Mouse (Mus musculus) thymus, adult 2 months (tissue): ENCODE data around the gene Vtcn1. TPM values are rescaled to one million over a fixed set of nuclear protein-coding genes. Genes with fewer than 3 reads are reported as not detected.

Experiments
- DNase-seq: peaks from one replicate; pipeline ENCODE4 v3.0.0; 2021
- H3K27ac ChIP-seq: fragments of 200-500 bp; 2 replicates; pipeline ENCODE4 v1.5.1; 2012; ENCODE audit warnings: low read length, control low read depth; ENCODE audit not compliant: control insufficient read depth, insufficient read depth
- H3K27me3 ChIP-seq: fragments of 200-500 bp; 2 replicates; pipeline ENCODE4 v1.6.1; 2012; ENCODE audit warnings: mild to moderate bottlenecking, low read length, moderate library complexity, mixed read lengths; ENCODE audit not compliant: control insufficient read depth, insufficient read depth
- H3K36me3 ChIP-seq: fragments of 200-500 bp; 2 replicates; pipeline ENCODE4 v1.6.1; 2012; ENCODE audit warnings: mild to moderate bottlenecking, low read length, moderate library complexity; ENCODE audit not compliant: control insufficient read depth, insufficient read depth
- H3K4me1 ChIP-seq: fragments of 200-500 bp; replicated peaks from 2 replicates; pipeline ENCODE4 v1.6.1; 2012; ENCODE audit warnings: low read length; ENCODE audit not compliant: control insufficient read depth, insufficient read depth
- H3K4me3 ChIP-seq: fragments of 200-500 bp; 2 replicates; pipeline ENCODE4 v1.5.1; 2012; ENCODE audit warnings: mild to moderate bottlenecking, low read length, control low read depth, moderate library complexity; ENCODE audit not compliant: control insufficient read depth, insufficient read depth
- CTCF ChIP-seq: fragments of 200-500 bp; IDR thresholded peaks from 2 replicates; pipeline ENCODE4 v1.5.1; 2012; ENCODE audit warnings: mild to moderate bottlenecking, control low read depth, low read length, moderate library complexity, borderline replicate concordance; ENCODE audit not compliant: control insufficient read depth, poor library complexity, insufficient read depth; ENCODE audit errors: extremely low read depth
- POLR2A ChIP-seq: fragments of 200-500 bp; IDR thresholded peaks from 2 replicates; pipeline ENCODE4 v1.6.1; 2012; ENCODE audit warnings: mild to moderate bottlenecking, low read length, control low read depth, moderate library complexity; ENCODE audit not compliant: control insufficient read depth, poor library complexity, insufficient read depth; ENCODE audit errors: extremely low read depth
- WGBS: fragments of 180-500 bp; shearing (Covaris S2); methylation state at CpG from one replicate; pipeline ENCODE4 v1.1.7; 2018; 5-methylcytosine and 5-hydroxymethylcytosine counted together
- polyA plus RNA-seq: library from polyadenylated mRNA; depleted of rRNA; stranded (reverse); fragments of >200 nt; gene quantifications from 2 replicates; pipeline ENCODE4 v1.2.3, GENCODE M21; 2012

Gene Vtcn1
- polyA plus RNA-seq, 1 experiment = 0.11 TPM

GRCm38 (mm10) chr3:100796571-100796970, 28.7 kb upstream of the Vtcn1 start:
- TF ChIP-seq POLR2A = no peak

DNA sequence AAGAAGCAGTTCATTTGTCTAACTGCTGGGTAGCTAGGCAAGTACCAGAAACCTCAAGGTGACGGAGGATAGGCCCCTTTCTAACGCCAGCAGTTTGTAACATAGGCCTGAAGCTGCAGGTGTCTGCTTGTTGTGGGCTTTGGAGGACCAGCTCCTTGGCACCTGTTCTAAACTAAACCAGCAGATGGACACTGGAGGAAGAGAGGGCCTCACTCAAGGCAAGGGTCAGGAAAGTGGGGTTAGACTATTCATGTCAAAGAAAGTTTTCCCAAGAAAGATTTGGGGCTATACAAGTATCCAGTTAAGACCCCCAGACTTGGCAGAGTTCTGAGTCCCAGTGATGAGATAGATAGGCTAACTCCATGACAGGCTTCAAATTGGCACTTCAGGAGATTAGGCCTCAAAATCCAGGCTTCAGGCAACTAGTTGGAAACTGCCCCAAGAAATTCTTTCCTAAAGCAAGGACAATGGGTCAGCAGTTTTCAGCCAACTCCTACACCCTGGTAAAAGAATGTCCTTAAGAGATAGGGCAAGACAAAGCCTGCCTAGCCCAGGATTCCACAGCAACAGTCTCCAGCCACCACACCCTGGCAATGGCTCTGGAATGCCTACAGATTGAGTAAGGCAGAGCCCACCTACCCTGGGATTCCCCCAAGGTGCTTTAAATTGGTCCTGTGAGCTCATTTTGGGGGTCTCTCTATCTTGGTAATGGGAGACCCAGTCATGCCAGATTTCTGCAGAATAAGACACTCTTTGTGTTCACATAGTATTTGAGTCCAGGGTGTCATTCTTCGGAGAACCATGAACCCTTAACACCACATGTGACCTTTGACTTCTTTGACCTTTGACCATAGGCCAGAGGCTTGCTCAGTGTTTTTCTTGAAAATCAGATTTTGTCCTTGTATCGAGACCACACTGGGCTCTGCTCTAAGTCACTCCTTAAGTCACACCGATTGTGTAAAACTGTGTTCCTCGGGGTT, 27.8 kb upstream of the Vtcn1 start:
- peak overlapping the region; percentile 53 for H3K27ac ChIP-seq
- peaks cover 31% of the 10 kb centered on the region for H3K4me1 ChIP-seq
- 71% methylated on average over 6 of the region's 6 CpGs for WGBS
- H3K27me3 ChIP-seq = no peaks in the 10 kb centered on the region
- TF ChIP-seq POLR2A = no peak
- TF ChIP-seq CTCF = no peak
- no peak overlapping the region for H3K4me3 ChIP-seq
- no peaks in the 10 kb centered on the region for H3K36me3 ChIP-seq
- DNase-seq = peak; percentile 35

More at GRCm38 (mm10) chr3:100796571-100796970, 28.7 kb upstream of the Vtcn1 start:
- peaks cover 31% of the 10 kb centered on the region for H3K4me1 ChIP-seq
- WGBS = 75% methylated on average over 4 of the region's 4 CpGs
- H3K36me3 ChIP-seq = no peaks in the 10 kb centered on the region
- DNase-seq = no peak
- no peak overlapping the region for H3K4me3 ChIP-seq
- H3K27me3 ChIP-seq = no peaks in the 10 kb centered on the region
- H3K27ac ChIP-seq = peak overlapping the region; percentile 53

- 97% methylated on average over 3 of the region's 3 CpGs for WGBS
- TF ChIP-seq CTCF = no peak
- no peak for TF ChIP-seq POLR2A
- DNase-seq = no peak
- H3K27me3 ChIP-seq = no peaks in the 10 kb centered on the region
- H3K27ac ChIP-seq = no peak overlapping the region
- no peaks in the 10 kb centered on the region for H3K36me3 ChIP-seq
- H3K4me1 ChIP-seq = peaks cover 29% of the 10 kb centered on the region
- H3K4me3 ChIP-seq = no peak overlapping the region
Observed at GRCm38 (mm10) chr3:100798872-100799422, 26.3 kb upstream of the Vtcn1 start.

DNA sequence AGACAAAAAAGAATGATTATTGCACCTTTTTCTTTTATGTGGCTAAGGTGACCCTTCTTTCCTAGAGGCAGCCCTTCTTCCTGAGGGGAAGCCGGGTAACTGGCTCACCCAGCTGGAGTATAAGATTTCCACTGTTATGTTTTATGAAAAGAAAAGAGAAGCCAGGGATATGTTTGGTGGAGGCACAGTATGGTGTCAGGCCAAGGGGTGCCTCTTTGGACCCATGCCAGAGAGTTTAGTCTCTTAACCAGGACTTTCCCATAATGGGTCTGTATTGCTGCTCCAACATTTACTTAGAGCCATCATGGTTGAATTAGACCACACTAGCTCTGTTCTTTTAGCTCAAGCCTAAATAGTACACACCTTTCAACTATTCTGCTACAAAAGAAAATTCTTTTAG, 20.3 kb upstream of the Vtcn1 start:
- Histone ChIP-seq H3K4me1 (peaks cover 5% of the 10 kb centered on the region; the same call in 1 of the 2 replicates), H3K36me3 (no peaks in the 10 kb centered on the region), H3K27me3 (no peaks in the 10 kb centered on the region), H3K4me3 (no peak overlapping the region), H3K27ac (no peak overlapping the region)
- WGBS = 67% methylated on average over 1 of the region's 1 CpGs
- TF ChIP-seq POLR2A (no peak), CTCF (no peak)
- no peak for DNase-seq

GRCm38 (mm10) chr3:100805925-100806324, 19.3 kb upstream of the Vtcn1 start:
- no peaks in the 10 kb centered on the region for H3K36me3 ChIP-seq
- 90% methylated on average over 6 of the region's 6 CpGs for WGBS
- no peaks in the 10 kb centered on the region for H3K27me3 ChIP-seq
- no peak overlapping the region for H3K4me3 ChIP-seq
- no peak for TF ChIP-seq POLR2A
- TF ChIP-seq CTCF = no peak
- no peak overlapping the region for H3K27ac ChIP-seq
- H3K4me1 ChIP-seq = peaks cover 5% of the 10 kb centered on the region; the same call in 1 of the 2 replicates
- no peak for DNase-seq

- H3K36me3 ChIP-seq = no peaks in the 10 kb centered on the region
- H3K4me3 ChIP-seq = no peak overlapping the region
- 97% methylated on average over 2 of the region's 2 CpGs for WGBS
- TF ChIP-seq POLR2A (no peak), CTCF (no peak)
- no peak for DNase-seq
- peaks cover 11% of the 10 kb centered on the region for H3K4me1 ChIP-seq
- H3K27me3 ChIP-seq = no peaks in the 10 kb centered on the region
- H3K27ac ChIP-seq = no peak overlapping the region
Observed at GRCm38 (mm10) chr3:100810461-100810860, 14.8 kb upstream of the Vtcn1 start.
